ENCODE assay signal across 29 mouse cellular contexts in genomic region chr2:115924472-115924871, GRCm38 (mm10).
DNase-seq lines count a peak whose midpoint lies in the region; ATAC-seq lines count a peak whose summit lies in the region.
"Had no signal": no experiment of that assay in that cellular context is flagged by ENCODE, and none has a peak within 500 bp of the region (broad histone marks: within the 10 kb centered on the region; RNA-seq: fewer than 3 reads in every experiment).

No protein-coding gene starts in this region.

- WGBS in heart, embryonic 15.5 days, result 44% methylated on average over 6 of the region's 6 CpGs
- 83% methylated on average over 6 of the region's 6 CpGs for WGBS in heart, embryonic 10.5 days
- WGBS in lung, embryonic 16.5 days, result 51% methylated on average over 6 of the region's 6 CpGs

- H3K27me3 ChIP-seq in heart, embryonic 15.5 days, result no peaks in the 10 kb centered on the region
- no peaks in the 10 kb centered on the region for H3K27me3 ChIP-seq in heart, embryonic 10.5 days (ENCODE audit: insufficient read depth, poor library complexity, severe bottlenecking)
- H3K27me3 ChIP-seq in lung, embryonic 16.5 days (ENCODE audit: control insufficient read depth, insufficient read depth, low read depth, low read length), result no peaks in the 10 kb centered on the region
- H3K27me3 ChIP-seq: embryonic facial prominence, embryonic 13.5 days; hindbrain, embryonic 13.5 days; limb, embryonic 15.5 days; liver, embryonic 13.5 days; midbrain, embryonic 15.5 days; neural tube, embryonic 15.5 days; stomach, embryonic 15.5 days had no signal

- peaks cover 49% of the 10 kb centered on the region for H3K4me1 ChIP-seq in heart, embryonic 15.5 days (replicated peaks)
- peaks cover 30% of the 10 kb centered on the region for H3K4me1 ChIP-seq in heart, embryonic 10.5 days
- H3K4me1 ChIP-seq in lung, embryonic 16.5 days (replicated peaks; ENCODE audit: control insufficient read depth, insufficient read depth, low read length), result peaks cover 25% of the 10 kb centered on the region
- H3K4me1 ChIP-seq: liver, embryonic 13.5 days; midbrain, embryonic 10.5 days had no signal

- no peak overlapping the region for H3K4me2 ChIP-seq in heart, embryonic 15.5 days
- H3K4me2 ChIP-seq in lung, embryonic 16.5 days (ENCODE audit: low read depth, low read length), result peak overlapping the region; percentile 20; the same call in 1 of the 2 replicates
- H3K4me2 ChIP-seq: embryonic facial prominence, embryonic 13.5 days; hindbrain, embryonic 13.5 days; limb, embryonic 15.5 days; liver, embryonic 13.5 days; midbrain, embryonic 15.5 days; neural tube, embryonic 15.5 days; stomach, embryonic 15.5 days had no signal

- intact Hi-C loops in heart, postnatal 25 days (cut with DNase I), result no loop called here

- H3K9ac ChIP-seq in heart, embryonic 15.5 days, result no peak overlapping the region
- H3K9ac ChIP-seq in lung, embryonic 16.5 days (ENCODE audit: low read length), result no peak overlapping the region
- H3K9ac ChIP-seq: embryonic facial prominence, embryonic 13.5 days; hindbrain, embryonic 13.5 days; limb, embryonic 15.5 days; liver, embryonic 13.5 days; midbrain, embryonic 15.5 days; neural tube, embryonic 15.5 days; stomach, embryonic 15.5 days had no signal

- no peak for ATAC-seq in heart, embryonic 15.5 days (replicated peaks; ENCODE audit: insufficient number of reproducible peaks, insufficient read depth, low FRiP score, low read depth)
- peak; percentile 45 for ATAC-seq in lung, embryonic 16.5 days (ENCODE audit: low read depth)
- ATAC-seq: CD4-positive, CD25-positive, alpha-beta regulatory T cell, adult 4 months; intestine, embryonic 16.5 days; midbrain, embryonic 15.5 days had no signal

- peak overlapping the region; percentile 51 for H3K27ac ChIP-seq in heart, embryonic 15.5 days
- no peak overlapping the region for H3K27ac ChIP-seq in heart, embryonic 10.5 days
- peak overlapping the region; percentile 47 for H3K27ac ChIP-seq in lung, embryonic 16.5 days (ENCODE audit: low read length)
- H3K27ac ChIP-seq: embryonic facial prominence, embryonic 13.5 days; forebrain, embryonic 10.5 days; gastrocnemius, adult 2 months; limb, embryonic 10.5 days; limb, embryonic 15.5 days; liver, embryonic 13.5 days; midbrain, embryonic 10.5 days; midbrain, embryonic 15.5 days; neural tube, embryonic 15.5 days; stomach, embryonic 15.5 days had no signal

- no peaks in the 10 kb centered on the region for H3K9me3 ChIP-seq in heart, embryonic 15.5 days (replicated peaks)
- no peaks in the 10 kb centered on the region for H3K9me3 ChIP-seq in heart, embryonic 10.5 days
- H3K9me3 ChIP-seq in lung, embryonic 16.5 days (ENCODE audit: control insufficient read depth, low read length), result no peaks in the 10 kb centered on the region
- H3K9me3 ChIP-seq: embryonic facial prominence, embryonic 13.5 days; forebrain, embryonic 10.5 days; hindbrain, embryonic 13.5 days; limb, embryonic 10.5 days; limb, embryonic 15.5 days; liver, embryonic 13.5 days; midbrain, embryonic 10.5 days; midbrain, embryonic 15.5 days; neural tube, embryonic 15.5 days; stomach, embryonic 15.5 days had no signal

- H3K36me3 ChIP-seq in heart, embryonic 15.5 days, result no peaks in the 10 kb centered on the region
- H3K36me3 ChIP-seq in heart, embryonic 10.5 days, result peaks cover 4% of the 10 kb centered on the region; the same call in 1 of the 2 replicates
- H3K36me3 ChIP-seq in lung, embryonic 16.5 days (ENCODE audit: control insufficient read depth, insufficient read depth, low read length), result no peaks in the 10 kb centered on the region
- H3K36me3 ChIP-seq: embryonic facial prominence, embryonic 13.5 days; forebrain, embryonic 10.5 days; limb, embryonic 15.5 days; liver, embryonic 13.5 days; midbrain, embryonic 15.5 days; neural tube, embryonic 15.5 days; stomach, embryonic 15.5 days had no signal

- DNase-seq in heart, adult 11 months, result peak; percentile 81
- DNase-seq in heart, postnatal 25 days (ENCODE audit: low spot score), result no peak
- DNase-seq in heart, embryonic 10.5 days (ENCODE audit: low spot score), result no peak
- no peak for DNase-seq in lung, postnatal 4 days
- no peak for DNase-seq in ovary, postnatal 10 days (ENCODE audit: low spot score)
- DNase-seq: adrenal gland, postnatal 14 days; cerebellum, adult 18-20 months; cerebellum, postnatal 10 days; gastrocnemius, adult 2 months; gastrocnemius, postnatal 36 days; kidney, adult 8-10 months; kidney, postnatal 14 days; layer of hippocampus, adult 9-11 months; liver, embryonic 13.5 days; lung, adult 2 months; right cerebral cortex, postnatal 25 days had no signal

- no peak overlapping the region for H3K4me3 ChIP-seq in heart, embryonic 15.5 days
- H3K4me3 ChIP-seq in heart, embryonic 10.5 days, result no peak overlapping the region
- H3K4me3 ChIP-seq in lung, embryonic 16.5 days (ENCODE audit: low read length), result no peak overlapping the region
- H3K4me3 ChIP-seq: embryonic facial prominence, embryonic 13.5 days; forebrain, embryonic 10.5 days; gastrocnemius, adult 2 months; hindbrain, embryonic 13.5 days; limb, embryonic 10.5 days; limb, embryonic 15.5 days; liver, embryonic 13.5 days; midbrain, embryonic 10.5 days; midbrain, embryonic 15.5 days; neural tube, embryonic 15.5 days; stomach, embryonic 15.5 days had no signal
